Mouse (Mus musculus) frontal cortex, adult (tissue): ENCODE measurements at regions not wholly inside any gene's neighbourhood (a gene's known extent, or its start where the extent isn't known, plus 50 kb on each side); places are given as distances from the start of the nearest gene placed in this dataset.

Source experiments
- ATAC-seq: cut with Nextera tagmentation; 2 replicates; pipeline ENCODE4 v1.9.2; 2017; ENCODE audit warnings: mild to moderate bottlenecking, moderate library complexity, mixed read lengths; ENCODE audit not compliant: low TSS enrichment

GRCm38 (mm10) chr8:53695323-53695722 lies 56.5 kb upstream of the Neil3 start:
- ATAC-seq = peak; percentile 81
